Mouse (Mus musculus): ENCODE results near the gene Prdm13. TPM values are rescaled to one million over a fixed set of nuclear protein-coding genes. Genes with fewer than 3 reads are reported as not detected.

Prdm13 gene
- total and polyA plus RNA-seq, 3 experiments = not detected

DNA sequence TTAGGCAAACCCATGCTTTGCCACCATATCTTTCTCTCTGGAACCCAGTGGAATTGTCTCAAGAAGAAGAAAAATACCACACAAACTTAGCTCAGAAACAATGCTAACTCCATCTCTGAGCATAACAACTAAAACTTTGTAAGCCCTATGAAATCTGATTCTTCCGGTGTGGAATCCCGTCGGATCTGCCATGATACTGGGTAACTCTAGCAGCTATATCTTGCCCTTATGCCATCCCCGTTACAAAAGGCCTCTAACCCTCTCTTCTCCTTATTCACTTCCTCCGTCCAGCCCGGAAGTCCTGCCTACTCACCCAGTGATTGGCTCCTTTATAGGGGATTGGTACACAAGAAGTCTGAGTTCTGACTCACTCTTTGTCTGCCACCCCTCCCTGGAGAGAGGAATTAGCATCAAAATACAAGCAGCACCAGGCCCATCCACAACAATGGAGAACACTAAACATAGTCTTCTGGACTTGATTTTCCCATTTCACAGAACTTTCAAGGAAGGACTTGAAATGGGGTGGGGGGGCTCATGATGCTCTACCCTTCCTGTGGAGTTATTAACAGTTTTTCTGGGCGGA is 37.1 kb upstream of the Prdm13 start:
- peaks cover 2 to 8% of the 10 kb centered on the region in 2 experiments for H3K27me3 ChIP-seq (ENCODE audit: control insufficient read depth in 1 of 2, insufficient read depth in 2 of 2, low read length in 2 of 2)
- no peak for DNase-seq (ENCODE audit: low read depth, low spot score)
- H3K4me3 ChIP-seq (ENCODE audit: control insufficient read depth in 1 of 2, insufficient read depth in 1 of 2, low read depth in 2 of 2, low read length in 2 of 2) = no peak overlapping the region
- peaks cover 3% of the 10 kb centered on the region for H3K79me2 ChIP-seq (ENCODE audit: control insufficient read depth, insufficient read depth, low read length, poor library complexity)
- peaks cover 0 to 3% of the 10 kb centered on the region in 2 experiments; a peak in 2 of 4 replicates for H3K36me3 ChIP-seq (ENCODE audit: control insufficient read depth in 1 of 2, insufficient read depth in 2 of 2, low read length in 2 of 2)
- no peak overlapping the region for H3K27ac ChIP-seq (ENCODE audit: control insufficient read depth, low read depth, low read length)
- no peak overlapping the region for H3K9ac ChIP-seq (ENCODE audit: control insufficient read depth, low read depth, low read length, poor library complexity, severe bottlenecking)
- no peaks in the 10 kb centered on the region for H3K9me3 ChIP-seq (replicated peaks; ENCODE audit: insufficient read depth, low read length)
- TF ChIP-seq TBP (IDR thresholded peaks at IDR 0.05; ENCODE audit: low read depth, low read length) (no peak), POLR2A (IDR thresholded peaks at IDR 0.05; ENCODE audit: control insufficient read depth in 1 of 2, insufficient read depth in 1 of 2, low read depth in 1 of 2, low read length in 2 of 2, poor library complexity in 1 of 2) (no peak), UBTF (IDR thresholded peaks at IDR 0.05; ENCODE audit: borderline replicate concordance, insufficient read depth, low read depth, low read length) (no peak), ETS1 (IDR thresholded peaks at IDR 0.05; ENCODE audit: low read depth, low read length) (no peak), SIN3A (IDR thresholded peaks at IDR 0.05; ENCODE audit: low read length) (no peak), CTCF (IDR thresholded peaks at IDR 0.05 in 2 of 3, conservative IDR thresholded peaks at IDR 0.05 in 1 of 3; ENCODE audit: control insufficient read depth in 1 of 3, insufficient read depth in 1 of 3, low read depth in 2 of 3, low read length in 3 of 3, poor library complexity in 1 of 3, severe bottlenecking in 1 of 3) (no peak)
- H3K4me1 ChIP-seq (ENCODE audit: control insufficient read depth in 1 of 2, insufficient read depth in 2 of 2, low read length in 2 of 2) = no peaks in the 10 kb centered on the region

DNA sequence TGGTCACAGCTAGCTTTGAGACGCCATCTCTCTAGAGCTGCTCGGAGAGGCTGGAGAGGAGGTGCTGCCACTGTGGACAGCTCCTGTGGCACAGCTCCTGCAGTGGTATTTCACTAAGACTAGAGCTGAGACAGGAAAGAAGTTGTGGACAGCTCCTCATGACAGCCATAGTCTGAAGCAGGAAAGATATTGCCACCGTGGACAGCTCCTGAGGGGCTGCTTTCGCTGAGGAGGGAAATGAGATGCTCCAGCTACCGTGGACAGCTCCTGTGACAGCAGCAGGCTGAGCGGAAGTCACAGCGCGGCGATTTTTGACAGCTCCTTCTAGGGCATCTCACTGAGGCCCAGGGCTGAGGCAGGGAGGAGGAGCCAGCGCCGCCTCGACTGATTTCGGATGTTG is 26.4 kb upstream of the Prdm13 start:
- H3K4me1 ChIP-seq (ENCODE audit: control insufficient read depth in 1 of 2, insufficient read depth in 2 of 2, low read length in 2 of 2) = no peaks in the 10 kb centered on the region
- no peak overlapping the region for H3K9ac ChIP-seq (ENCODE audit: control insufficient read depth, low read depth, low read length, poor library complexity, severe bottlenecking)
- peaks cover 0 to 3% of the 10 kb centered on the region in 2 experiments; a peak in 1 of 4 replicates for H3K27me3 ChIP-seq (ENCODE audit: control insufficient read depth in 1 of 2, insufficient read depth in 2 of 2, low read length in 2 of 2)
- H3K36me3 ChIP-seq (ENCODE audit: control insufficient read depth in 1 of 2, insufficient read depth in 2 of 2, low read length in 2 of 2) = no peaks in the 10 kb centered on the region
- H3K4me3 ChIP-seq (ENCODE audit: control insufficient read depth in 1 of 2, insufficient read depth in 1 of 2, low read depth in 2 of 2, low read length in 2 of 2) = no peak overlapping the region
- H3K79me2 ChIP-seq (ENCODE audit: control insufficient read depth, insufficient read depth, low read length, poor library complexity) = no peaks in the 10 kb centered on the region
- H3K27ac ChIP-seq (ENCODE audit: control insufficient read depth, low read depth, low read length) = no peak overlapping the region
- TF ChIP-seq GABPA (IDR thresholded peaks at IDR 0.05; ENCODE audit: low read depth, low read length) = no peak
- no peak for TF ChIP-seq RCOR1 (IDR thresholded peaks at IDR 0.05; ENCODE audit: low read depth, low read length)
- TF ChIP-seq CHD1 (IDR thresholded peaks at IDR 0.05; ENCODE audit: low read depth, low read length) = no peak
- no peak for TF ChIP-seq NRF1 (IDR thresholded peaks at IDR 0.05; ENCODE audit: insufficient read depth, low read depth, low read length, poor library complexity, severe bottlenecking)
- no peak for TF ChIP-seq E2F4 (IDR thresholded peaks at IDR 0.05; ENCODE audit: borderline replicate concordance, low read depth, low read length)
- no peak for TF ChIP-seq MYC (IDR thresholded peaks at IDR 0.05; ENCODE audit: low read depth, low read length)
- TF ChIP-seq CTCF (IDR thresholded peaks at IDR 0.05 in 2 of 3, conservative IDR thresholded peaks at IDR 0.05 in 1 of 3; ENCODE audit: control insufficient read depth in 1 of 3, insufficient read depth in 1 of 3, low read depth in 2 of 3, low read length in 3 of 3, poor library complexity in 1 of 3, severe bottlenecking in 1 of 3) = no peak
- no peak for TF ChIP-seq USF2 (IDR thresholded peaks at IDR 0.05; ENCODE audit: borderline replicate concordance in 1 of 2, insufficient read depth in 1 of 2, low read depth in 1 of 2, low read length in 2 of 2)
- peak; percentile 99 for TF ChIP-seq MXI1 (IDR thresholded peaks at IDR 0.05; ENCODE audit: low read depth, low read length)
- TF ChIP-seq TCF12 (IDR thresholded peaks at IDR 0.05; ENCODE audit: low read depth, low read length) = no peak
- peak; percentile 79 for TF ChIP-seq MAX (IDR thresholded peaks at IDR 0.05; ENCODE audit: low read length)
- TF ChIP-seq SIN3A (IDR thresholded peaks at IDR 0.05; ENCODE audit: low read length) = peak; percentile 100
- no peak for TF ChIP-seq MAFK (IDR thresholded peaks at IDR 0.05; ENCODE audit: borderline replicate concordance, low read depth, low read length)
- peak; percentile 94 for DNase-seq (ENCODE audit: low read depth, low spot score)
- H3K9me3 ChIP-seq (replicated peaks; ENCODE audit: insufficient read depth, low read length) = no peaks in the 10 kb centered on the region

Data from MEL (cell line).